8 mouse cellular contexts compared by ENCODE assay signal in genomic region chr2:167422150-167422470, GRCm38 (mm10). TPM values are rescaled to one million over a fixed set of nuclear protein-coding genes. Genes with fewer than 3 reads are reported as not detected.
DNase-seq lines count a peak whose midpoint lies in the region; ATAC-seq and TF ChIP-seq lines count a peak whose summit lies in the region.

No protein-coding gene starts in this region.

- H3K9me3 ChIP-seq in liver, embryonic 11.5 days (ENCODE audit: control insufficient read depth, low read length), result no peaks in the 10 kb centered on the region

- TF ChIP-seq CTCF in cerebellum, adult 2 months (IDR thresholded peaks at IDR 0.05; ENCODE audit: borderline replicate concordance, insufficient read depth, low read depth, low read length), result no peak
- no peak for TF ChIP-seq CTCF in testis, adult 2 months (IDR thresholded peaks at IDR 0.05; ENCODE audit: control insufficient read depth, insufficient read depth, insufficient replicate concordance, low read depth, low read length)

- H3K4me1 ChIP-seq in cerebellum, adult 2 months (ENCODE audit: control insufficient read depth, insufficient read depth, low read length), result peaks cover 7% of the 10 kb centered on the region; the same call in 1 of the 2 replicates
- H3K4me1 ChIP-seq in testis, adult 2 months (ENCODE audit: control insufficient read depth, insufficient read depth, low read length), result peaks cover 9% of the 10 kb centered on the region
- H3K4me1 ChIP-seq in liver, embryonic 11.5 days (replicated peaks; ENCODE audit: control insufficient read depth, insufficient read depth, low read length), result peaks cover 39% of the 10 kb centered on the region

- no peaks in the 10 kb centered on the region for H3K27me3 ChIP-seq in cerebellum, adult 2 months (ENCODE audit: control insufficient read depth, insufficient read depth, low read length)
- no peaks in the 10 kb centered on the region for H3K27me3 ChIP-seq in testis, adult 2 months (ENCODE audit: control insufficient read depth, insufficient read depth, low read length)
- no peaks in the 10 kb centered on the region for H3K27me3 ChIP-seq in liver, embryonic 11.5 days (replicated peaks; ENCODE audit: control insufficient read depth, insufficient read depth, low read length)

- no peak for TF ChIP-seq POLR2A in cerebellum, adult 2 months (IDR thresholded peaks at IDR 0.05; ENCODE audit: borderline replicate concordance, insufficient read depth, low read length)
- TF ChIP-seq POLR2A in testis, adult 2 months (IDR thresholded peaks at IDR 0.05; ENCODE audit: control insufficient read depth, low read depth, low read length), result no peak

- H3K27ac ChIP-seq in cerebellum, adult 2 months (ENCODE audit: insufficient read depth, low read length), result peak overlapping the region; percentile 99
- H3K27ac ChIP-seq in testis, adult 2 months (ENCODE audit: control insufficient read depth, insufficient read depth, low read depth, low read length), result peak overlapping the region; percentile 93
- peak overlapping the region; percentile 83 for H3K27ac ChIP-seq in liver, embryonic 11.5 days (ENCODE audit: low read depth, low read length)

- WGBS in cerebellum, adult 2 months, result 3% methylated on average over 11 of the region's 11 CpGs
- 5% methylated on average over 11 of the region's 11 CpGs for WGBS in liver, embryonic 11.5 days

- peak overlapping the region; percentile 75 for H3K4me2 ChIP-seq in liver, embryonic 11.5 days

- H3K9ac ChIP-seq in liver, embryonic 11.5 days (ENCODE audit: low read depth, low read length), result peak overlapping the region; percentile 81

- ATAC-seq in liver, embryonic 11.5 days (replicated peaks; ENCODE audit: low FRiP score), result no peak

- no peak for DNase-seq in cerebellum, adult 2 months
- no peak for DNase-seq in cerebellum, adult 9-11 months
- no peak for DNase-seq in testis, postnatal 10 days (ENCODE audit: low spot score)
- no peak for DNase-seq in liver, embryonic 11.5 days (ENCODE audit: low spot score)
- DNase-seq in cerebellum, postnatal 36 days, result no peak
- no peak for DNase-seq in urinary bladder, adult 18-20 months (ENCODE audit: low spot score in 2 of 2)
- no peak for DNase-seq in cerebellum, postnatal 4 days (ENCODE audit: low spot score in 2 of 2)

- peaks cover 9% of the 10 kb centered on the region for H3K36me3 ChIP-seq in testis, adult 2 months (ENCODE audit: control insufficient read depth, insufficient read depth, low read length)
- peaks cover 14% of the 10 kb centered on the region for H3K36me3 ChIP-seq in liver, embryonic 11.5 days (ENCODE audit: control insufficient read depth, insufficient read depth, low read length)

- peak overlapping the region; percentile 89 for H3K4me3 ChIP-seq in cerebellum, adult 2 months (replicated peaks; ENCODE audit: insufficient read depth, low read depth, low read length)
- H3K4me3 ChIP-seq in testis, adult 2 months (ENCODE audit: control insufficient read depth, low read depth, low read length), result peak overlapping the region; percentile 90
- H3K4me3 ChIP-seq in liver, embryonic 11.5 days (ENCODE audit: low read depth, low read length), result peak overlapping the region; percentile 65

RNA-seq across cellular contexts. Expression of gene Slc9a8, which starts 0.6 kb away (rescaled TPM):
- 60.9 and 63.5 TPM in 2 replicates for polyA plus RNA-seq in cerebellum, adult 2 months (2012; rRNA removed)
- polyA plus RNA-seq in testis, adult 2 months (2012; rRNA removed), result 53.5 and 63.4 TPM in 2 replicates
- 22.0 and 23.8 TPM in 2 replicates for polyA plus RNA-seq in liver, embryonic 11.5 days (2014; fragmentation: Nextera tagmentation; extraction: Ambion mirVana)
